Mouse (Mus musculus): ENCODE results near the gene Gk5. TPM values are rescaled to one million over a fixed set of nuclear protein-coding genes. Genes with fewer than 3 reads are reported as not detected.
A peak's percentile ranks its signal among the peaks of the same experiment; 100 is the strongest.
"Not testable (repeated sequence)": the region's sequence is repeated elsewhere in the genome, so short reads cannot be mapped to it uniquely, and the experiment has no call there.

Gene Gk5
- total RNA-seq, 1 experiment from 2014 or later = 0.91 TPM

DNA sequence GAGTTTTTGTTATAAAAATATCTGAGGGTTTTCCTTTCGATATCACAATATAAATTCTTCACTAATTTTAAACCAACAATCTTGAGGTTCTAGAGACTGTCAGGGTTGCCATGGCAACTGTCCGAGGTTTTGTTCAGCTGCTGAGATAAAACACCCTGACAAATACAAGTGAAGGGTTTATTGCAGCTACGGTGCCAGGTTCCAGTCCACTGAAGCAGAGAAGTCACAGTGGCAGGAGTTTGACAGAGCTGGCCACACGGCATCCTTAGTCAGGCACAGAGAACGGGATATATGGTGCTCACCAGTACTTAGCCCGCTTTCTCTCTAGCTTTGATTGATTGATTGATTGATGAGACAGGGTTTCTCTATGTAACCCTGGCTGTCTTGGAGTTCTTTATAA is 23.3 kb downstream of the Gk5 start:
- ATAC-seq (replicated peaks; ENCODE audit: low read depth, poor library complexity, severe bottlenecking) = no peak

DNA sequence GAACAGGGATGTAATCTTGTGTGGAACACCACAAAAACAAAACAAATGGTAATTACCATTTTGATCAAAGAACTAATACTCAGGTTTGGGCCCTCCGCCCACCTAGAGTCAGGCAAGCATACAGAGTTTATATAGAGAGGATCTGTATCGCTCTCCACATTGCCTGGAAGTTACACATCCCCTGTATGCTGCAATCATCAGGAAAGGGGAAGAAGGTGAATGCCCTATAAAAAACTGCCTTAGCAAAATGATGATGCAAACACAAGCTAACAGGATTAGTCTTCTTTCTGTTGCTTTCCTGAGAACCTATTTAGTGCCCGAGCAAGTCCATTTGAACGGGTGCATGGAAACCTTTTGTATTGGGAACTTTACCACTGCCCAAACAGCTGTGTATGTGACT is 24.5 kb downstream of the Gk5 start:
- ATAC-seq (replicated peaks; ENCODE audit: low read depth, poor library complexity, severe bottlenecking) = 0 out of 2 replicates have a peak, but pooled peaks have one; percentile 18

DNA sequence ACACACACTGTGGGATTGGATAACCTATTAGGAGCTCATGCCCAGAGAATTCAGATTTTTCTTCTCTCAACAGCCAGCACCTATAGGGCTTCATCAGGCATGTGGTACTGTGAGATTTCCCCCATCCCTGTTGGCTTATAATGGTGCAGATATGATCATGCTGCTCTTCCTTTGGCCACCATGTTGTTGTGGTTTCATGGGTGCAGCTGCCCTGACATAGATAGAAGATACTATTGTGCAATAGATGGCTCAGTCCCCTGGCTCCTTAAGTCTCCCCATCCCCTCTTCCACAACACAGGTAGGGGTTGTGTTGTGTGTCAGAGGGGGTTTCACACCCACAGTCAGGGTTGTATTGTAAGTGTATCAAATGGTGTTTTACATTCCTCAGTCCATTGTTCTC is 25.7 kb downstream of the Gk5 start:
- 0 out of 2 replicates have a peak, but pooled peaks have one; percentile 29 for ATAC-seq (replicated peaks; ENCODE audit: low read depth, poor library complexity, severe bottlenecking)

DNA sequence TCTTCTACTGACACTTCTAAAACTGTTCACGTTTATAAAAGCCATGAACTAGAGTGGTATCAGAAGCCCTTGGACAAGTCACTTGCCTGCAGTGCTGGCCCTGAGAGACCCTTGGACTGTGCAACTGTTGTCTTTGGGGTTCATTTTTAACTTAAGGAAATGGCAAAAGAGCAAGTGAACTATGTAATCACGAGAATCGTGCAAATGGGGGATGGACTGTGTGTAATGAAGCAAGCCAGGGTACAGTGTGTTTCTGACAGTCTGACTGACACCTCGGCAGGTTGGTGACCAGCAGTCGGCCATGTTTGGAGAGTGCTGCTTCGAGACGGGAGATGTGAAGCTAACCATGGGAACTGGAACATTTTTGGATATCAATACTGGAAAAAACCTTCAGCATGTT is 33.6 kb downstream of the Gk5 start:
- ATAC-seq (replicated peaks; ENCODE audit: low read depth, poor library complexity, severe bottlenecking) = no peak

DNA sequence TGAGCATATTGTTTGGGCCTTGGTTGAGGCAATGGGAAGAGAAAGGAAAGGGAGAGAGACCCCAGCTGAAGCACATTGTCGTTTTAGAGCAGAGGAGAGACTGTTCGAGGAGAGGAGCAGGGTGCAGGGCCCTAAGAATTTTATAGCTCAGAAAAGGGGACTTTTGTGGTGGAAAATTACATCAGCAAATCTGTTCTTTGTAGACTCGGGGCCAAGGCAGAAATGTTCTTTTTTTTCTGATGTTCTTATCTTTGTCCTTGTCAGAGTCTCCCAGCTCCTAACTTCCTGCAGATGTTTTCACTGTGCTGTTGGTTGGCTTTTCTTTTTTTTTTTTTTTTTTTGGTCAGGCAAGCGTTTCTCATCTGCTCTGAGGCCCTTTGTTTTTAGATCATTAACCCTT is 39.3 kb downstream of the Gk5 start:
- ATAC-seq (replicated peaks; ENCODE audit: low read depth, poor library complexity, severe bottlenecking) = peak; percentile 74

DNA sequence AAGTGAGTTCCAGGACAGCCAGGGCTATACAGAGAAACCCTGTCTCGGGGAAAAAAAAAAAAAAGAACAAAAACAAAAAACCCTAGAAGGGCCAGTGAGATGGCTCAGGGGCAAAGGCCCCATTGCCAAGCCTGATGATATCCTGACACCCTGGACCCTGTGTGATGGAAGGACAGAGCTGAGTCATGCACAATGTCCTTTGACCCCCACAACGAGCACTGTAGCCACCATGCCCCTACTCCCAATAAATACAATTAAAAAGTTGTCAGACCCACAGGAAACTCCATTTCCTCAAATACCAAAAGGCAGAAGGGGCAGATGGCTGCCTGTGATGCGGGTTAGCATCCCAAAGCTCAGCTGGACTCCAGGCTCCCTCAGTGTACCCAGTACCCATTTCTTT is 39.9 kb downstream of the Gk5 start:
- ATAC-seq (replicated peaks; ENCODE audit: low read depth, poor library complexity, severe bottlenecking) = no peak

DNA sequence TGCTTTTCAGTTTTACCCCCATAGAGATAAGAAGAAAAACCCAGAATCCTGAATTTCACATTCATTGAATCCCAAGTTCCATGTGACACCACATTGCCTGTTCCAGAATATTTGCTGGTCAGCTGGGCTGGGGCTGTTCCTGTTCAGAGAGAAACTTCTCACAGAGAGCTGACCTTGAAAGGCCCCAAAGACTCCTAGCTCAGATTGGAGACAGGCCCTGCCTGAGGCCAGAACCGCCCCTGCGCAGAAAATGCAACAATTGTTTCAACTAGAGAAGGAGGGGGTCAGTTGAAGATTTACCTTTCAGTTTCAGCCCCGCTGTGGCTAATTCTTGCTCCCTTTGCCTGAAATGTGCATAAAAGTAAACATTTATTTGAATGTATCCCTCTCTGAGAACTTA is 41.6 kb downstream of the Gk5 start:
- no peak for ATAC-seq (replicated peaks; ENCODE audit: low read depth, poor library complexity, severe bottlenecking)

DNA sequence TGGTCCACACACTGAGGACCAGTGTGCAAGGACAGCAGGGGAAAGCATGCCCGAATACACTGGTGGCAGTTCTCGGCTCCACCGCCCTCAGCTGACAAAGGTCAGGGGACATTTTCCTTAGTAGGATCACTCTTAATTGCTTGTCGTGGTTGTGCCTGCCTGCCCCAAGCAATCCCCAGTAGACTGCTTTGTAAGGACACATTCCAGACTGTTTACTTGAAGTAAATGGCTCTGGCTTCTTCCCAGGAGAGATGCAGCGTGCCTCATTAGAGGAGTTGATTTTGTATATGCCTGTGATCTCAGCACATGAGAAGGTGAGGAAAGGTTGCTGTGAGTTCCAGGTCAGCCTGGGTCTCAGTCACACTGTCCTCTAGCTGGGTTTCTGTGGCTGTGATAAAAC is 43.3 kb downstream of the Gk5 start:
- no peak for ATAC-seq (replicated peaks; ENCODE audit: low read depth, poor library complexity, severe bottlenecking)

DNA sequence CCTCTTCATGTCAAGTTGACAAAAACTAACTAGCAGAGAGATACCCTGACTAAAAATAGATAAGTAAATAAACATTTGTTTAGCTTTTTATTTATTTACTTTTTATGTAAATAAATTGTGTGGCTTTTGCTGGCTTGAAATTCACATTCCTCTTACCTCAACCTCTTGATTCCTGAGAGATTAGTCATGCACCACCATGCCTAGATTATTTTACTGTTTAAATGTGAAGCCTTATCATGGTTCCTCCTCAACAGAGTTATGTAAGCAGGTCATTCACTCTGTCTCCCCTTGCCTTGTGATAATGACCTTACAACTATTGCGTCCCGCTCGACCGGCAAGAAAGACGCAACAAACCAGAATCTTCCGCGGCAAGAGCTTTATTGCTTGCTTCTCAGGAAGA is 44.3 kb downstream of the Gk5 start:
- ATAC-seq (replicated peaks; ENCODE audit: low read depth, poor library complexity, severe bottlenecking) = no peak

DNA sequence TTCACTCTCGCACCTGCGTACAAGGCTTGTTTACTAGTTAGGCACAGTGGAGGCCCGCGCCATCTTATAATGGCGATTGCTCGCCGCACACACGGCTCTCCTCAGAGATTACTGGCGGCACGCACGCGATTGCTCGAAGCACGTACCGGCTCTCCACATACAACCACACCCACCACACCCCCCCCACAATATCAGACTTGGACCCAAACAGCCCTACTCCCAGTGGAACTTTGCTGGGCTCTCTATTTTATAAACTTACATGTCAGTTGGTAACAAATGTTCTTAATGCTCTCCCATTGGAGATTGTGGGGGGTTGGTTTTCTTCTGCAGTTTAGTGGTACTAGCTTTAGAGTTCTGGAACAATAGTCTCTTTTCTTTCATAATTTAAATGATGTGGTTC is 44.8 kb downstream of the Gk5 start:
- ATAC-seq (replicated peaks; ENCODE audit: low read depth, poor library complexity, severe bottlenecking) = not testable (repeated sequence)

DNA sequence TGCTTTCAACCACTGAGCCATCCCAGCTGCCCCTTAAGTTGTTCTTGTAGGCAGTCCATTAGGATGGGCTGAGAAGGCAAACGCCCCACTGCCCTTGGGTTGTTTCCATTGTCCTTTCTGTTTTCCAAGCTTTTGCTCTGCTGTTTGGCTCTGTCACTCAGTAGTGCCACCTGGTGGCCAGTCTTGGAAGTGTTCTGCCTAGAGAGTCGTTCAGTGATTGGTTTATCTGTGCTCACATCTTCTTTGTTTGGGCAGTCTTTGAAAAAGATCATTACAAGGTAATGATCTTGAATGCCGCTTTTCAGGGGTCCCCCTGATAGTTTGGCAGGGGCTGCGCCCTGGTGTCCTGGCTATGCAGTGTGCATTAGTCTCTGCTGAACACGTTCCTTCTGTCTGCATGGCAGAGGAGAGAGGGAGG is 48.0 kb downstream of the Gk5 start:
- ATAC-seq (replicated peaks; ENCODE audit: low read depth, poor library complexity, severe bottlenecking) = peak; percentile 93

DNA sequence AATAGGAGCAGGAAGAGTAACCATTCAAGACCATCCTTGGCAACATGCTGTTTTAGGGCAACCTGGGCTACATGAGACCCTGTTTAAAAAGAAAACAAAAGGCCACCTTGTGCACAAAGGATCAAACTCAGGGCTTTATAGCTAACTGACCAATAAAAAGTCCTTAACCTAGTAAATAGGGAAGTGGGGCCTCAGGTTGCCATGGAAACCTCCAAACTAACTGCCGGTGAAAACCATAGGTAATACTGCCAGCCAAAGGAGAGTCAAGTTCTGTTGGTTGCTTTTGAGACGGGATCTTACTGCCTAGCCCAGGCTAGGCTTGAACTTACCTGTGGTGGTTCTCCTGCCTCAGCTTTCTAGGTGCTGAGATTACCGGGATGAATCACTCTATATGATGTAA is 51.4 kb downstream of the Gk5 start:
- peak; percentile 62 for ATAC-seq (replicated peaks; ENCODE audit: low read depth, poor library complexity, severe bottlenecking)

DNA sequence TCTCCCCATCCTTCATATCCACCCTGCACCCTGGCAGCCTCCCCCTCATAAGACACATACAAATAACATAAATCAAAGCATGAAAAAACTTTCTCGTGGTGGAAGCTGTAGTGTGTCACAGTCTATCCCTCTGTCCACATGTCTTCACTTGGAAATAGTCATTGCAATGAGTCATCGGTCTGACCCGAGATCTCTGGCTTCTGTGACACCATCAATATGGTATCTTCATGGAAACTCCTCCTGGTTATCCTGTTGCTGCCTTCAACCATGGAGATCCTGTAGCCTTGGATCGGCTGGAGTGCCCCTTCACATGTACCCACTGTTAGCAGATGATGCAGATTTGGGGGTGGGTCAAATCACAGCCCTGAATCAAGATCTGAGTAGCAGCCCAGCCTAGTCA is 65.7 kb downstream of the Gk5 start:
- ATAC-seq (replicated peaks; ENCODE audit: low read depth, poor library complexity, severe bottlenecking) = no peak

DNA sequence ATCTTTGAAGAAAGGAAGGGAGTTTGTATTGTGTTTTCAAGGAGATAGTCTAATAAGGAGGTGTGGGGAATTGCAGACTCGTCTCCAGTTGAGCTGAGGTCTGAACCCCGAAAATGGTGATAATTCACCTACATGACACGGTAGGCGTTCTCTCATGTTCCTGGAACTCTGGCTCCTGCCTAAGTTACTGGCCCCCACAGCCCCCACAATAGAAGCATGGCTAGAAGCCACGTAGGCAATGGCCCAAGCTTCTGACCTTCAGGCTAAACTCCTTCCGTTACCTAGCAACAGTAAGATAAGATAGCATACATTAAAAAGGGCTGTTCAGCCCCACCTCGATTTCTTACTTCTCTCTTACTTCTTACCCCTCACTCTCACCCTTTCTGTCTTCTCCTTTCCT is 67.5 kb downstream of the Gk5 start:
- ATAC-seq (replicated peaks; ENCODE audit: low read depth, poor library complexity, severe bottlenecking) = no peak

DNA sequence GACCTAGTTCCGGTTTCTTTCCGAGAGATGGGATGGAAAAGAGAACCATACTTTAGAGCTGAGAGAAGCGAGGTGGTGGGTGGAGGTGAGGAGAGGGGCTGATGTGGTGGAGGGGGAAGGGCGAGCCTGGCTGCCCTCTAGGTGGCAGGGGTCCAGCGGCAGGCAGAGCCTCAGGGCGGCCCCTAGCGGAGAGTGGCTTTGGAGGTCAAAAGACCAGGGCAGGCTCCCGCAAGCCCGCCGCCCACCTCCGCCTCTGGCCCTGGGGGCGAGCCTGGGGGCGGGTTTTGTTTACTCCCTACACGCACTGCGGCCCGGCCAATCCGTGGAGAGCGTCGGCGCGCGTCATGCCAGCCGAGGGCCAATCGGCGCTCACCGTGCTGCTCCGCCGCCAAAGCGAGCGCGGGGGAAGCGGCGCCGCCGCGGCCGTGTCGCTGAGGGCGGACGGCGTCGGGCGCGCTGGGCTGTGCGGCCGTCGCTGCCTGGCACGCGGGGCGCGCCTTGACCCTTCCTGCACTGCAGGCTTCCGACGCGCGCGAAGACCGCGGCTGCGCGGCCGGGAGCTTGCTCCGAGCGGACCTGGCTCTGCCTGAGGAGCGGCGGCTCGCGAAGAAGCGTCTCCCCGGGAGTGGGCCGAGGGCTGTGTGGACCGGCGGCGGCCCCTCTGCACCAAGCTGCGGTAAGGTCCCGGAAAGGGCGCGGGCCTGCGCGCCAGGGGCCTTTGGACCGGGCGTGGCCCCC is 76.9 kb downstream of the Gk5 start, which contains the start of gene Tfdp2:
Gene Tfdp2 (plus strand): TSS at position 391 of the 738 bp plus-strand sequence.
- peak; percentile 93 for ATAC-seq (replicated peaks; ENCODE audit: low read depth, poor library complexity, severe bottlenecking)

DNA sequence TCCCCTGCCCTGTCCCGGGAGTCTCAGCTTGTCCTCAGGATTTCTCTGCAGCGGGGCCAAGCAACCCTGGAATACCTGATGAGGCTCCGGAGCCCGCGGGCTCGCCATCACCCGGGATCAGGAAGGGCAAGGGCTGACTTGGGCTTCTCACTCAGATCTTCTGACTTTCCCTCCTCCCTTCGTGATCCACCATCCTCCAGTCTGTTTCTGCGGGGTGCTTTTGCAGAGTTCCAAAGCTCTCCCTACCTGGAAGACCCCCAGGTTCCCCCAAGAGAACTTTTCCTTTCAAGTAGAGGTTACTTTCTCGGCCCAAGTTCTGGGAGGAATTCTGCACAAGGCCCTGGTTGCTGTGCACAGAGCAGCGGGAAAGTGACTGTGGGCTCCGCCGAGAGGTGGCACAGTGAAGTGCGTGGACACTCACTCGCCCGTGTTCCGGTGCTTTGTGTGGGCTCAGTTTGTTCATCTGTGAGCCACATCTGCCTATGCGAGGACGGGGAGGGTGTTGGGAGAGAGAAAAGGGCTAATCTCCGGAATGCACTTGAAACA is 77.5 kb downstream of the Gk5 start:
- peak; percentile 56 for ATAC-seq (replicated peaks; ENCODE audit: low read depth, poor library complexity, severe bottlenecking)

DNA sequence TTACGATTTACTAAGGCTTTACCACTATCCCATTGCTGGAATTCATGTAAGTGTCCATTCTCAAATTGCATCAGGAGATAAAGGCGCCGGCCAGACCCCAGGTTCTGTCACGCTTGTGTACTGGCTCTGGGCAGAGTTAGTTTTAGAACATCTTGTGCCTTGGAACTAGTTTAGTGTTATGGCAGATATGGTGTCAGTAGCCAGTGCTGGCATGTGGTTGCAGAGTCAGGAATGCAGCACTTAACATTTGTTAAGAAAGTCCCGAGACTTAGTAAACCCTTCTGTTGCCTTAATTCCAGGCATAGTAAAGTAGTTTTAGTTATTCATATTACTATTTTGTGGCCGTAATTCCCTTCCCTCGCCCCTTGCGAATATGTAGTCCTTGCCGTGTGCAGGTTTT is 78.6 kb downstream of the Gk5 start:
- ATAC-seq (replicated peaks; ENCODE audit: low read depth, poor library complexity, severe bottlenecking) = no peak

DNA sequence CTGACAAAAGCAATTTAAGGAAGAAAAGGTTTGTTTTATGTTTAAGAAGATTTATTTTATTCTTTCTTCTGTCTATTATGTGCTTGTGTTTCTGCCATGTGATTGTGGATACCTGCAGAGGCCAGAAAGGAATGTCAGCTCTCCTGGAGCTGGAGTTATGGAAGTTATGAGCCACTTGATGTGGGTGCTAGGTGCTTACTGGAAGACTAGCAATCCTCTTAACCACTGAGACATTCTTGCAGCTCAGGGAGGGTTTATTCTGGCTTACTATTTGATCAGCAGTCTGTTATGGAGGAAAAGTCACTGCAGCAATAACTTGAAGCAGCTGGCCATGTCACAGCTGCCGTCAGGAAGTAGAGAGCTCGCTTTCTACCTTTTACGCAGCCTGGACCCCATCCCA is 84.5 kb downstream of the Gk5 start:
- ATAC-seq (replicated peaks; ENCODE audit: low read depth, poor library complexity, severe bottlenecking) = no peak

DNA sequence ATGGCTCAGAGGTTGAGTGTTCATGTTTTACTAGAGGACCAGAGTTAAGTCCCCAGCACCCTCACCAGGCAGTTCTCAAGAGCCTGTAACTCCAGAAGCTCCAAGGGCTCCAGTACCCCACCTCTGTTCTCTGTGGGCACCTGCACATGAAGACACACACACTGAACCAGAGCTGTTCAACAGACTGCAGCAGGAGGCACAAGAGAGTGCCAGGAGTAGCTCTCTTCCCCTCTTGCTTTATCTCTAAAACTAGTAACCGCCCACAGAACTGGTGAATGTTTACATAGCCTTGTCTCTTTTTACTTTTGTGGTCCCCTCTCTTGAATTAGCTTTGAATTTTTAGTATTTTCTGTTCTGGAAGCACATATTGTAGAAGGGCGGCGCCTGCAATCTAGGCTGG is 88.3 kb downstream of the Gk5 start:
- no peak for ATAC-seq (replicated peaks; ENCODE audit: low read depth, poor library complexity, severe bottlenecking)

DNA sequence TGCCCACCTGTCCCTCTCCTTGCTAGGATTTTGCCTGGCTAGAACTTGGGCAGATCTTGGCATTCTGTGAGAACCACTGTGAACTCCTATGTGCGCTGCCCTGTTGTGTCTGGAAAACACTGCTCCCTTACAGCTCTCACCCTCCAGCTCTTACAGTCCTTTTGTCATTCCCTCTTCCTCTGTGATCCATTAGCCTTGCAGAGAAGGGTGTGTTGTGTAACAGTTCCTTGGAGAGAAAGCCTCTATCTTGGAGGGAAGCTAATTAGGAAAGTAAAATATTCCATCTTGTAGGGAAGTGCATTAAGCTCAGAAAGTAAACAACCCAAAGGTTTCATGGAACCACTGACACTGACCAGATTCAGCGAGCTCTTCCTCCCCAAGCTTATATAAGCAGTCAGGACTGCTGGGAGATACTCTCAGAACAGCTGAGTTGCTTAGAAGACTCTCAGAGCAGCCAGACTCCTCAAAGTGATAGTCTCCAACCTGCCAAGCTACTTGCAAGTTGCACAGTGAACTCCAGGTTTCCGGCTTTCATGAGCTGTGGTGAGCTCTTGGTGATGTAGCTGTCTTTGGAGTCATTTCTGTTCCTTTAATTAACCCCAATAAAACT is 94.0 kb downstream of the Gk5 start:
- ATAC-seq (replicated peaks; ENCODE audit: low read depth, poor library complexity, severe bottlenecking) = no peak

DNA sequence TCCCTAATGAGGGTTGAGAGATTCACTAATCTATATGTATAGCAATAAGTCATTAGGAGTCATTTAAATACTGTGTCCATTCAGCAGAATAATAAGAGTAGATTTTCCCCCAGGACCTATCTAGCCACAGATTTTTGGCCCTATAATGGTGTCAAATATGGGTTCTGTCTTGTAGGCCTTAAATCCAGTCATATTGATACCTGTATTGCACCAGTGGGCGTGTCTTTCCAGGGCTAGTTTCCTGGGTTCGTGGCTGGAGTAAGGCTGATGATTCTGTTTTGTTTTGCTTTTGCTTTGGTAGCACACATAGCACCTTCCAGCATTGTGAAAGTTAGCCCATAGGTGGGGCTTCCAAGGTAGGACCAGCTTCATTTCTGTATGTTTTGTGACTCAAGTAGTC is 95.0 kb downstream of the Gk5 start:
- no peak for ATAC-seq (replicated peaks; ENCODE audit: low read depth, poor library complexity, severe bottlenecking)

DNA sequence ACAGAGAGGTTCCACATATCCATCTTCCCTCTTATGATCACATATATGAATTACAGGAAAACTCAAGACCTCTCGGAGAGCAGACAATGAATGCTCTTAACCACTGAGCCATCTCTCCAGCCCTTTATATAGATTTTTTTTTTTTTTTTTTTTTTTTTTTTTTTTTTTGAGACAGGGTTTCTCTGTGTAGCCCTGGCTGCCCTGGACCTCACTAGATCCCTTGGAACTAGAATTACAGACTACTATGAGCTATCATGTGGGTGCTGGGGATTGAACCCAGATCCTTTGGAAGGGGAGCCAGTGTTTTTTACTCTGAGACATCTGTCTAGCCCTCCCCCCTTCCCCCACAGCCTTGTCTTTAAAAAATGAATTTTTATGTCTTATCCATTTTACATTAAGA is 98.1 kb downstream of the Gk5 start:
- ATAC-seq (replicated peaks; ENCODE audit: low read depth, poor library complexity, severe bottlenecking) = no peak
